Mouse (Mus musculus): Measurements from ENCODE around the gene Cygb. TPM values are rescaled to one million over a fixed set of nuclear protein-coding genes. Genes with fewer than 3 reads are reported as not detected.
"Not testable (repeated sequence)": the region's sequence is repeated elsewhere in the genome, so short reads cannot be mapped to it uniquely, and the experiment has no call there.

Gene Cygb
- total and polyA plus RNA-seq, 3 experiments = 2.2 to 8.7 TPM; not detected in 1

GRCm38 (mm10) chr11:116676175-116676976 is 22.3 kb upstream of the Cygb start (continued):
- no peak for TF ChIP-seq UBTF (IDR thresholded peaks at IDR 0.05; ENCODE audit: borderline replicate concordance, insufficient read depth, low read depth, low read length)
- no peak for TF ChIP-seq NRF1 (IDR thresholded peaks at IDR 0.05; ENCODE audit: insufficient read depth, low read depth, low read length, poor library complexity, severe bottlenecking)
- peak; percentile 8; the same call in 1 of the 2 replicates for TF ChIP-seq SMC3 (IDR thresholded peaks at IDR 0.05; ENCODE audit: low read depth, low read length)
- no peak for TF ChIP-seq SIN3A (IDR thresholded peaks at IDR 0.05; ENCODE audit: low read length)
- no peak for TF ChIP-seq CTCF (IDR thresholded peaks at IDR 0.05 in 2 of 3, conservative IDR thresholded peaks at IDR 0.05 in 1 of 3; ENCODE audit: control insufficient read depth in 1 of 3, insufficient read depth in 1 of 3, low read depth in 2 of 3, low read length in 3 of 3, poor library complexity in 1 of 3, severe bottlenecking in 1 of 3)
- peak; percentile 78; the same call in 1 of the 2 replicates for TF ChIP-seq ZMIZ1 (IDR thresholded peaks at IDR 0.05; ENCODE audit: low read depth, low read length)
- TF ChIP-seq MXI1 (IDR thresholded peaks at IDR 0.05; ENCODE audit: low read depth, low read length) = no peak
- no peak for TF ChIP-seq USF1 (IDR thresholded peaks at IDR 0.05; ENCODE audit: low read depth, low read length)
- no peak for TF ChIP-seq RCOR1 (IDR thresholded peaks at IDR 0.05; ENCODE audit: low read depth, low read length)
- no peak for TF ChIP-seq CHD1 (IDR thresholded peaks at IDR 0.05; ENCODE audit: low read depth, low read length)
- TF ChIP-seq POLR2AphosphoS5 (IDR thresholded peaks at IDR 0.05; ENCODE audit: borderline replicate concordance, low read depth, low read length) = no peak

DNA sequence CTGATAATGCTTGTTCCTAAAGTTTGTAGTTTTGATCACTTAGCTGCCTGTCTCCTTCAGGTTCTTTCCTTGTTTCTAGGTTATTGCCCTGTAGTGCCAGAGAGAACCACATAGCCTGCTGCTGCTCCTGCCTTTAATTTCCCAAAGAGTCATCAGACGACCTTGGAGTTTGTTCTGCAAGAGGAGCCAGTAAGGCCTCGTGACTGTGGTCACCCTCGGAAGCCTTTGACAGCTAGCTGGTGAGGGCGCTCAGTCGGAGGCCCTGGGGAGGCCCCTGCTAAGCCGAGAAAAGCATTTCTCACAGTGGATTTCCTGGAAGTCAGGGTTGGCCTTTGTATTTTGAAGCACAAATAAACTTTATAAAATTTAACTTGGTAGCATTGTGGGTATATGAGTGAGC is 21.3 kb upstream of the Cygb start:
- H3K27me3 ChIP-seq (ENCODE audit: control insufficient read depth in 1 of 2, insufficient read depth in 2 of 2, low read length in 2 of 2); H3K9ac ChIP-seq (ENCODE audit: control insufficient read depth, low read depth, low read length, poor library complexity, severe bottlenecking); H3K9me3 ChIP-seq (replicated peaks; ENCODE audit: insufficient read depth, low read length); H3K4me3 ChIP-seq (ENCODE audit: control insufficient read depth in 1 of 2, insufficient read depth in 1 of 2, low read depth in 2 of 2, low read length in 2 of 2); DNase-seq (ENCODE audit: low read depth, low spot score); H3K27ac ChIP-seq (ENCODE audit: control insufficient read depth, low read depth, low read length): not testable (repeated sequence)
- Histone ChIP-seq H3K36me3 (ENCODE audit: control insufficient read depth in 1 of 2, insufficient read depth in 2 of 2, low read length in 2 of 2) (peaks cover 11 to 27% of the 10 kb centered on the region in 2 experiments), H3K79me2 (ENCODE audit: control insufficient read depth, insufficient read depth, low read length, poor library complexity) (peaks cover 35% of the 10 kb centered on the region), H3K4me1 (ENCODE audit: control insufficient read depth in 1 of 2, insufficient read depth in 2 of 2, low read length in 2 of 2) (peaks cover 0 to 19% of the 10 kb centered on the region in 2 experiments; a peak in 2 of 4 replicates)

- Histone ChIP-seq H3K79me2 (ENCODE audit: control insufficient read depth, insufficient read depth, low read length, poor library complexity) (peaks cover 35% of the 10 kb centered on the region), H3K4me3 (ENCODE audit: control insufficient read depth in 1 of 2, insufficient read depth in 1 of 2, low read depth in 2 of 2, low read length in 2 of 2) (peak overlapping the region in 1 of 2 experiments; percentile 84; a peak in 2 of 4 replicates), H3K27me3 (ENCODE audit: control insufficient read depth in 1 of 2, insufficient read depth in 2 of 2, low read length in 2 of 2) (no peaks in the 10 kb centered on the region), H3K9me3 (replicated peaks; ENCODE audit: insufficient read depth, low read length) (no peaks in the 10 kb centered on the region), H3K4me1 (ENCODE audit: control insufficient read depth in 1 of 2, insufficient read depth in 2 of 2, low read length in 2 of 2) (peaks cover 2 to 19% of the 10 kb centered on the region in 2 experiments), H3K9ac (ENCODE audit: control insufficient read depth, low read depth, low read length, poor library complexity, severe bottlenecking) (peak overlapping the region; percentile 87; the same call in 1 of the 2 replicates), H3K27ac (ENCODE audit: control insufficient read depth, low read depth, low read length) (no peak overlapping the region), H3K36me3 (ENCODE audit: control insufficient read depth in 1 of 2, insufficient read depth in 2 of 2, low read length in 2 of 2) (peaks cover 11 to 31% of the 10 kb centered on the region in 2 experiments)
- TF ChIP-seq MAZ (IDR thresholded peaks at IDR 0.05; ENCODE audit: low read depth, low read length) (no peak), POLR2AphosphoS2 (IDR thresholded peaks at IDR 0.05; ENCODE audit: low read length) (peak; percentile 69; the same call in 1 of the 2 replicates), UBTF (IDR thresholded peaks at IDR 0.05; ENCODE audit: borderline replicate concordance, insufficient read depth, low read depth, low read length) (no peak), SIN3A (IDR thresholded peaks at IDR 0.05; ENCODE audit: low read length) (peak; percentile 15; the same call in 1 of the 2 replicates), RCOR1 (IDR thresholded peaks at IDR 0.05; ENCODE audit: low read depth, low read length) (no peak), E2F4 (IDR thresholded peaks at IDR 0.05; ENCODE audit: borderline replicate concordance, low read depth, low read length) (no peak)
- peak; percentile 43 for DNase-seq (ENCODE audit: low read depth, low spot score)
Observed at GRCm38 (mm10) chr11:116674616-116675379, 20.7 kb upstream of the Cygb start.
